Mouse (Mus musculus) stomach, embryonic 14.5 days (tissue): ENCODE data around the gene Ttc33. TPM values are rescaled to one million over a fixed set of nuclear protein-coding genes. Genes with fewer than 3 reads are reported as not detected.
A peak's percentile ranks its signal among the peaks of the same experiment; 100 is the strongest.

Source experiments
- ATAC-seq: fragments of 200-750 bp; cut with Nextera tagmentation; 2 replicates; pipeline ENCODE4 v1.8.0; 2017; ENCODE audit warnings: low read depth, moderate TSS enrichment; ENCODE audit not compliant: insufficient number of reproducible peaks, insufficient read depth, low FRiP score
- H3K27ac ChIP-seq: fragments of 300-500 bp; sonication (generic); 2 replicates; pipeline ENCODE4 v1.5.1; 2014; ENCODE audit warnings: mild to moderate bottlenecking, low read length, moderate library complexity, mixed read lengths
- H3K27me3 ChIP-seq: fragments of 300-500 bp; sonication (generic); 2 replicates; pipeline ENCODE4 v1.6.1; 2014; ENCODE audit warnings: low read length, control low read depth, mixed read lengths; ENCODE audit not compliant: control insufficient read depth, insufficient read depth
- H3K36me3 ChIP-seq: fragments of 300-500 bp; sonication (generic); 2 replicates; pipeline ENCODE4 v1.6.1; 2014; ENCODE audit warnings: mild to moderate bottlenecking, control low read depth, low read length, moderate library complexity, mixed read lengths; ENCODE audit not compliant: control insufficient read depth, insufficient read depth
- H3K4me1 ChIP-seq: fragments of 300-500 bp; sonication (generic); 2 replicates; pipeline ENCODE4 v1.6.1; 2014; ENCODE audit warnings: low read length, control low read depth, mixed read lengths; ENCODE audit not compliant: control insufficient read depth, insufficient read depth
- H3K4me2 ChIP-seq: fragments of 300-500 bp; sonication (generic); replicated peaks from 2 replicates; pipeline ENCODE4 v1.6.1; 2014; ENCODE audit warnings: low read depth, low read length, control low read depth
- H3K4me3 ChIP-seq: fragments of 300-500 bp; sonication (generic); 2 replicates; pipeline ENCODE4 v1.5.1; 2014; ENCODE audit warnings: low read depth, low read length, control low read depth
- H3K9ac ChIP-seq: fragments of 300-500 bp; sonication (generic); replicated peaks from 2 replicates; pipeline ENCODE4 v1.6.1; 2014; ENCODE audit warnings: low read depth, mild to moderate bottlenecking, control low read depth, low read length, moderate library complexity, mixed read lengths
- H3K9me3 ChIP-seq: fragments of 300-500 bp; sonication (generic); 2 replicates; pipeline ENCODE4 v1.6.1; 2016; ENCODE audit warnings: low read depth, low read length, control low read depth; ENCODE audit not compliant: control insufficient read depth
- WGBS: fragments of 180-500 bp; shearing (Covaris S2); extraction: QIAGEN DNeasy Blood & Tissue Kit; methylation state at CpG from one replicate; pipeline ENCODE4 v1.1.7; 2014; 5-methylcytosine and 5-hydroxymethylcytosine counted together
- polyA plus RNA-seq: library from polyadenylated mRNA; unstranded; fragments of >200 nt; fragmentation: Nextera tagmentation; extraction: Ambion mirVana; gene quantifications from 2 replicates; pipeline ENCODE4 v1.2.1, GENCODE M21; 2014

Gene Ttc33
- polyA plus RNA-seq, 1 experiment from 2014 or later: 47.6 TPM

GRCm38 (mm10) chr15:5144021-5144778 lies 41.1 kb upstream of the Ttc33 start:
- peak; percentile 85 for ATAC-seq
- Histone ChIP-seq H3K4me3 (peak overlapping the region; percentile 88), H3K27ac (peak overlapping the region; percentile 86)

GRCm38 (mm10) chr15:5145196-5145945 lies 40.0 kb upstream of the Ttc33 start:
- H3K4me3 ChIP-seq: peak overlapping the region; percentile 88; the same call in 1 of the 2 replicates
- peak overlapping the region; percentile 76 for H3K4me2 ChIP-seq
- no peak overlapping the region for H3K9ac ChIP-seq
- H3K9me3 ChIP-seq: no peaks in the 10 kb centered on the region
- no peak overlapping the region for H3K27ac ChIP-seq
- no peaks in the 10 kb centered on the region for H3K27me3 ChIP-seq
- H3K36me3 ChIP-seq: no peaks in the 10 kb centered on the region
- peaks cover 16% of the 10 kb centered on the region for H3K4me1 ChIP-seq
- no peak for ATAC-seq
- WGBS: 35% methylated on average over 9 of the region's 9 CpGs

More at GRCm38 (mm10) chr15:5144021-5144778, 41.1 kb upstream of the Ttc33 start:
- Histone ChIP-seq H3K9ac (peak overlapping the region; percentile 81), H3K4me2 (peak overlapping the region; percentile 76), H3K36me3 (no peaks in the 10 kb centered on the region), H3K9me3 (no peaks in the 10 kb centered on the region), H3K27me3 (no peaks in the 10 kb centered on the region), H3K4me1 (peaks cover 16% of the 10 kb centered on the region)
- WGBS: 2% methylated on average over 55 of the region's 61 CpGs

DNA sequence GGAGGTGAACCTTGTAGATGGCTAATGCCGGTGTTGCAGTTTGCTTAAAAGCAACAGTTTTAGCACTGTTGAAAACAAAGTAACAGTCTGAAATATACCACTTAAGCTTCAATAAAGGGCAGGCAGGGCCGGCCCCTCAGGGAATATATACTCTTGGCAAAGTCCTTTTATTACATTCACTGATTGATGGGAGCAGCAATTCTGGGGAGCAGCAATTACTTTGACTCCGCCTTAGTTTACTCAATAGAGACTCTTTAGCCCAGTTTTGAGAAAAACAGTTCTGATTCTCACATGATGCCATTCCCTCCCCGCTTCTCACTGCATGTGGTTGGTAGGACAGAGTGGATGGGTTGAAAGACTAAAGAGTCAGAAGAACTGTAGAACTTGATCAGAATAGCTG lies 36.1 kb upstream of the Ttc33 start:
- WGBS: 63% methylated on average over 4 of the region's 4 CpGs
- no peak overlapping the region for H3K9ac ChIP-seq
- no peaks in the 10 kb centered on the region for H3K27me3 ChIP-seq
- no peak overlapping the region for H3K27ac ChIP-seq
- no peak for ATAC-seq
- H3K36me3 ChIP-seq: no peaks in the 10 kb centered on the region
- H3K4me2 ChIP-seq: no peak overlapping the region
- H3K4me1 ChIP-seq: peaks cover 16% of the 10 kb centered on the region
- no peak overlapping the region for H3K4me3 ChIP-seq
- H3K9me3 ChIP-seq: no peaks in the 10 kb centered on the region

DNA sequence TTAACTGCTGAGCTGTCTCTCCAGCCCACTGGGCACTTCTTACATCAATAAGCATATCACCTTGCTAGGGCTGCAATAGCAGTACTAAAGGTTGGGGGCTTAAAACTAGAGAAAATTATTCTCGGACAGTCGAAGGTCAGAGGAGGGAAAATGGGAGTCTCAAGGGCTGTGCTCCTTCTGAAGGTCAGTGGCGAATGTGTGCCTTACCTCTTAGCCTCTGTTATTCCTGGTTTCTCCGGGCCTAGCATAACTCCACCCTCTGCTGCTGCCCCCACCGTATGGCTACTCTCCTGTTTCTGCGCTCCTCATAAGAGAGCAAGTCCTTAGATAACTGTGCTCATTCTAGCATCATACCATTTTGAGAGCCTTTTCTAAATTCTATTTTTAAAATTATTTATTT lies 33.2 kb upstream of the Ttc33 start:
- Histone ChIP-seq H3K27me3 (no peaks in the 10 kb centered on the region), H3K4me3 (no peak overlapping the region), H3K9ac (no peak overlapping the region), H3K27ac (no peak overlapping the region), H3K4me1 (peaks cover 7% of the 10 kb centered on the region; the same call in 1 of the 2 replicates), H3K4me2 (no peak overlapping the region), H3K36me3 (no peaks in the 10 kb centered on the region), H3K9me3 (no peaks in the 10 kb centered on the region)
- WGBS: 93% methylated on average over 6 of the region's 6 CpGs
- ATAC-seq: no peak

GRCm38 (mm10) chr15:5154621-5155020 lies 30.7 kb upstream of the Ttc33 start:
- H3K4me2 ChIP-seq: no peak overlapping the region
- 70% methylated on average over 9 of the region's 9 CpGs for WGBS
- no peak overlapping the region for H3K9ac ChIP-seq
- no peak for ATAC-seq
- H3K4me1 ChIP-seq: 0 out of 2 replicates have a peak, but pooled peaks cover 3% of the 10 kb centered on the region
- no peaks in the 10 kb centered on the region for H3K36me3 ChIP-seq
- no peak overlapping the region for H3K4me3 ChIP-seq
- no peaks in the 10 kb centered on the region for H3K27me3 ChIP-seq
- H3K27ac ChIP-seq: no peak overlapping the region
- H3K9me3 ChIP-seq: no peaks in the 10 kb centered on the region

DNA sequence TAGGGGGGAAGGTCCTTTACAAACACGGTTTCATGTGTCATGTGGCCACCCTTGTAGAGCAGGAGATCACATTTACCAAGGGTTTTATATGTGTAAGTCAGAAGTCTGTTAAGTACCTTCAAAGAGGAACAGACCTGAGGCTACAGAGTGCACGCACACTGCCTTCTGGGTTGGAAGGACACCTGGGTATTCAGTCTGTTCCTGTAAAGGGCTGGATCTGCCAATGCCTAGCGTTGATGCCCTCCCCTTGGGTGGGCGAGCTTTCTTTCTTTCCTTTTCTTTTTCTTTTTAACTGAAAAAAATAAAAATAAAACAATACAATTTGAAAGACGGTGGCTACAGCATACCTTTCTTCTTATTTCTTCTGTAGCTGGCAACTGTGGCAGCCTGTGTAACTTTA lies 30.2 kb upstream of the Ttc33 start:
- Histone ChIP-seq H3K9ac (no peak overlapping the region), H3K36me3 (no peaks in the 10 kb centered on the region), H3K4me2 (no peak overlapping the region), H3K9me3 (no peaks in the 10 kb centered on the region), H3K4me3 (no peak overlapping the region), H3K27ac (no peak overlapping the region), H3K27me3 (no peaks in the 10 kb centered on the region), H3K4me1 (0 out of 2 replicates have a peak, but pooled peaks cover 3% of the 10 kb centered on the region)
- no peak for ATAC-seq
- WGBS: 74% methylated on average over 5 of the region's 5 CpGs

DNA sequence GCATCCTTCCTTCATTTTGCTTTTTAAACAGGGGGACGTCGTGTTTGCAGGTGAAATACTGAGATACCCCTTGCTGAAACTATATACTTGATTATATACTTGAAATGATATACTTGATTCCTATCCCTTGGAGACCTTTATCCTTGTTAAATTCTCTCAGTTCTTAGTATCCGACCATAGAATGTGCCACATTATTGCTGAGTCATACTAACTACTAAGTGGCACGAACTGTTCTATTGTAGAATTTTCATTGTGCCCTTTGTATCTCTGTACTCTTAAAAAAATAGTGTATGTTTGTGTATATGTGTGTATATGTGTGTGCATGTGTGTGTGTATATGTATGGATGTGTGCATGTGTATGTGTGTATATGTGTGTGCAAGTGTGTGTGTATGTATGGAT lies 29.0 kb upstream of the Ttc33 start:
- Histone ChIP-seq H3K27me3 (no peaks in the 10 kb centered on the region), H3K9me3 (no peaks in the 10 kb centered on the region), H3K4me2 (no peak overlapping the region), H3K27ac (no peak overlapping the region), H3K4me1 (0 out of 2 replicates have a peak, but pooled peaks cover 3% of the 10 kb centered on the region), H3K36me3 (no peaks in the 10 kb centered on the region; the same call in 1 of the 2 replicates), H3K4me3 (no peak overlapping the region), H3K9ac (no peak overlapping the region)
- WGBS: 88% methylated on average over 4 of the region's 4 CpGs
- no peak for ATAC-seq

DNA sequence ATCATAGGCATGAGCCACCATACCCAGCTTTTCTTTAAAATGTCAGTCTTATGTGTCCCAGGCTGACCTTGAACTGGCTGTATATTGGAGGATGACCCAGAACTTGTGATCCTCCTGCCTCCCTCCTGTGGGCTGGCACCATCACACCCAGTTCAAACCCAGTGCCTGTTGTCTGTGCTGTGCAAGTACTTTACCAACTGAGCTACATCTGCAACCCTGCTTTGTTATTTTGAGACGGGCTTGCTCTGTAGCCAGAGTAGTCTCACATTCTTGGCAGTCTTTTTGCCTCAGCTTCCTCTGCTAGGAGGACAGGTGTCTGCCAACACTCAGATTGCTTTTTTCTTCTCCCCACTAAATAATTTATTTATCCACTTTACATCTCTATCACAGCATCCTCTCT lies 27.9 kb upstream of the Ttc33 start:
- Histone ChIP-seq H3K27ac (no peak overlapping the region), H3K9ac (no peak overlapping the region), H3K4me2 (no peak overlapping the region), H3K4me3 (no peak overlapping the region), H3K36me3 (no peaks in the 10 kb centered on the region; the same call in 1 of the 2 replicates), H3K27me3 (no peaks in the 10 kb centered on the region), H3K9me3 (no peaks in the 10 kb centered on the region), H3K4me1 (0 out of 2 replicates have a peak, but pooled peaks cover 3% of the 10 kb centered on the region)
- ATAC-seq: no peak
- 77% methylated on average over 1 of the region's 1 CpGs for WGBS
